Mouse (Mus musculus) embryonic facial prominence, embryonic 11.5 days (tissue): ENCODE measurements around the gene Lsamp. TPM values are rescaled to one million over a fixed set of nuclear protein-coding genes. Genes with fewer than 3 reads are reported as not detected.

Experiments used
- ATAC-seq: fragments of 200-750 bp; cut with Nextera tagmentation; replicated peaks from 2 replicates; pipeline ENCODE4 v1.8.0; 2017; ENCODE audit warnings: low read depth; ENCODE audit not compliant: insufficient number of reproducible peaks, low FRiP score, low TSS enrichment
- DNase-seq: peaks from one replicate; pipeline ENCODE4 v3.0.0-alpha.2; 2015; ENCODE audit warnings: low spot score
- H3K27ac ChIP-seq: fragments of 300-500 bp; sonication (generic); replicated peaks from 2 replicates; pipeline ENCODE4 v1.5.1; 2014; ENCODE audit warnings: mild to moderate bottlenecking, low read depth, low read length, control low read depth
- H3K27me3 ChIP-seq: fragments of 300-500 bp; sonication (generic); 2 replicates; pipeline ENCODE4 v1.6.1; 2014; ENCODE audit warnings: mild to moderate bottlenecking, low read length, moderate library complexity, mixed read lengths; ENCODE audit not compliant: control insufficient read depth, insufficient read depth
- H3K36me3 ChIP-seq: fragments of 300-500 bp; sonication (generic); replicated peaks from 2 replicates; pipeline ENCODE4 v1.6.1; 2014; ENCODE audit warnings: low read depth, mild to moderate bottlenecking, low read length, moderate library complexity, mixed read lengths; ENCODE audit not compliant: control insufficient read depth, insufficient read depth
- H3K4me1 ChIP-seq: fragments of 300-500 bp; sonication (generic); 2 replicates; pipeline ENCODE4 v1.6.1; 2014; ENCODE audit warnings: low read length, mixed read lengths; ENCODE audit not compliant: control insufficient read depth, insufficient read depth
- H3K4me2 ChIP-seq: fragments of 300-500 bp; sonication (generic); 2 replicates; pipeline ENCODE4 v1.6.1; 2014; ENCODE audit warnings: low read depth, mild to moderate bottlenecking, control low read depth, low read length, moderate library complexity
- H3K4me3 ChIP-seq: fragments of 300-500 bp; sonication (generic); 2 replicates; pipeline ENCODE4 v1.5.1; 2014; ENCODE audit warnings: low read depth, low read length, control low read depth
- H3K9ac ChIP-seq: fragments of 300-500 bp; sonication (generic); replicated peaks from 2 replicates; pipeline ENCODE4 v1.6.1; 2014; ENCODE audit warnings: mild to moderate bottlenecking, control low read depth, low read length
- H3K9me3 ChIP-seq: fragments of 300-500 bp; sonication (generic); replicated peaks from 2 replicates; pipeline ENCODE4 v1.6.1; 2016; ENCODE audit warnings: mild to moderate bottlenecking, low read length, inconsistent platforms, mixed read lengths; ENCODE audit not compliant: control insufficient read depth
- WGBS: fragments of 180-500 bp; shearing (Covaris S2); extraction: QIAGEN DNeasy Blood & Tissue Kit; methylation state at CpG from one replicate; pipeline ENCODE4 v1.1.7; 2014; 5-methylcytosine and 5-hydroxymethylcytosine counted together
- polyA plus RNA-seq: library from polyadenylated mRNA; unstranded; fragments of >200 nt; fragmentation: Nextera tagmentation; extraction: Ambion mirVana; gene quantifications from 2 replicates; pipeline ENCODE4 v1.2.1, GENCODE M21; 2014

Lsamp gene
- polyA plus RNA-seq, 1 experiment from 2014 or later: 5.7 TPM

GRCm38 (mm10) chr16:40022611-40023010, 38.5 kb downstream of the Lsamp start:
- ATAC-seq (no peak), DNase-seq (no peak)
- Histone ChIP-seq H3K9ac (no peak overlapping the region), H3K27ac (no peak overlapping the region), H3K4me3 (no peak overlapping the region), H3K27me3 (no peaks in the 10 kb centered on the region), H3K4me1 (no peaks in the 10 kb centered on the region), H3K9me3 (no peaks in the 10 kb centered on the region), H3K4me2 (no peak overlapping the region), H3K36me3 (no peaks in the 10 kb centered on the region)
- WGBS: 89% methylated on average over 3 of the region's 3 CpGs

GRCm38 (mm10) chr16:40036719-40037118, 52.6 kb downstream of the Lsamp start:
- no peak for ATAC-seq
- H3K9me3 ChIP-seq: no peaks in the 10 kb centered on the region
- WGBS: 89% methylated on average over 1 of the region's 1 CpGs
- no peak overlapping the region for H3K27ac ChIP-seq
- no peaks in the 10 kb centered on the region for H3K27me3 ChIP-seq
- H3K36me3 ChIP-seq: no peaks in the 10 kb centered on the region
- no peak overlapping the region for H3K4me3 ChIP-seq
- DNase-seq: no peak
- H3K9ac ChIP-seq: no peak overlapping the region
- no peaks in the 10 kb centered on the region for H3K4me1 ChIP-seq
- H3K4me2 ChIP-seq: no peak overlapping the region

DNA sequence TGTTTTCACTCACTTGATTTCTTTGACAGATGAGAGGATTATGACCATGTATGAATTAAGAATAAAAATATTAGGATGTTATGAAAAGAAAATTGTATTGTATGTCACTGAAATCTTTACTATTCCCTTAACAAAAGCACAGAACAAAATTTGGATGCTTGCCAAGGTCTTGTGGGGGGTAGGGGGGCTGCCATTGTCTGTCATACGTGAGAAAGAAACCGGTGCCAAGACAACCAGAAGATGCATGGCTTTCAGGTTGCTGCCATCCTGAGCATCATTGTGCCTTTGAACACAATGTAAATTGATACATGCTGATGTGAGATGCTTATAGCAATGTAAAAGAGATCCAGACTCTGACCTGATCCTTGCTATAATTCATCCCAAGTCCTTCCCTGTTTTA, 75.4 kb downstream of the Lsamp start:
- no peak overlapping the region for H3K27ac ChIP-seq
- no peak overlapping the region for H3K4me3 ChIP-seq
- H3K9ac ChIP-seq: no peak overlapping the region
- no peaks in the 10 kb centered on the region for H3K9me3 ChIP-seq
- no peaks in the 10 kb centered on the region for H3K27me3 ChIP-seq
- no peak for ATAC-seq
- H3K36me3 ChIP-seq: no peaks in the 10 kb centered on the region
- DNase-seq: no peak
- WGBS: 87% methylated on average over 2 of the region's 2 CpGs
- no peak overlapping the region for H3K4me2 ChIP-seq
- no peaks in the 10 kb centered on the region for H3K4me1 ChIP-seq

DNA sequence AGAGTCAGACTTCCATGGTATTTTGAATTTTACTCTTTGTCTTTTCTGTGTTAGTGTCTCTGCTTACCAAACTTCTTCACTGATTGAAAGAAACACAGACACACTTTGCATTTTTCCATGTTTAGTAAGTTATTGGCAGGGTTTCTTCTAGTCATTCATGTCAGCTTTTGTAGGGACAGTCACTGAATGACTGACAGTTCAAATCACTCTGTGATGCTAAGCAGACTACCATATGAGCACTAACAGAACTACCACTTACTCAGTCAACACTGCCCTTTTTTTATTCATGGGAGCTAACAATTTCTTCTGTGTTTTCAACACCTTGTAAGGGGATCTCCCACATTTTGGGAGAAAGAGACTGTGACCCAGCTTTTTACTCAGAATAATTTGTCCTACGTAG, 75.8 kb downstream of the Lsamp start:
- H3K4me2 ChIP-seq: no peak overlapping the region
- DNase-seq (no peak), ATAC-seq (no peak)
- H3K27me3 ChIP-seq: no peaks in the 10 kb centered on the region
- H3K27ac ChIP-seq: no peak overlapping the region
- H3K4me1 ChIP-seq: no peaks in the 10 kb centered on the region
- 76% methylated on average over 1 of the region's 1 CpGs for WGBS
- H3K9ac ChIP-seq: no peak overlapping the region
- no peaks in the 10 kb centered on the region for H3K36me3 ChIP-seq
- H3K4me3 ChIP-seq: no peak overlapping the region
- H3K9me3 ChIP-seq: no peaks in the 10 kb centered on the region

- ATAC-seq (no peak), DNase-seq (no peak)
- Histone ChIP-seq H3K4me3 (no peak overlapping the region), H3K4me1 (no peaks in the 10 kb centered on the region), H3K9ac (no peak overlapping the region), H3K9me3 (no peaks in the 10 kb centered on the region), H3K36me3 (no peaks in the 10 kb centered on the region), H3K27me3 (no peaks in the 10 kb centered on the region), H3K27ac (no peak overlapping the region), H3K4me2 (no peak overlapping the region)
- WGBS: 58% methylated on average over 2 of the region's 2 CpGs
Measured at GRCm38 (mm10) chr16:40060491-40060890, 76.3 kb downstream of the Lsamp start.

GRCm38 (mm10) chr16:40075556-40075955, 91.4 kb downstream of the Lsamp start:
- DNase-seq: no peak
- H3K27ac ChIP-seq: no peak overlapping the region
- H3K27me3 ChIP-seq: no peaks in the 10 kb centered on the region
- no peak for ATAC-seq
- no peak overlapping the region for H3K4me3 ChIP-seq
- no peak overlapping the region for H3K4me2 ChIP-seq
- WGBS: 64% methylated on average over 2 of the region's 2 CpGs
- H3K9me3 ChIP-seq: no peaks in the 10 kb centered on the region
- no peaks in the 10 kb centered on the region for H3K36me3 ChIP-seq
- H3K4me1 ChIP-seq: no peaks in the 10 kb centered on the region
- H3K9ac ChIP-seq: no peak overlapping the region

DNA sequence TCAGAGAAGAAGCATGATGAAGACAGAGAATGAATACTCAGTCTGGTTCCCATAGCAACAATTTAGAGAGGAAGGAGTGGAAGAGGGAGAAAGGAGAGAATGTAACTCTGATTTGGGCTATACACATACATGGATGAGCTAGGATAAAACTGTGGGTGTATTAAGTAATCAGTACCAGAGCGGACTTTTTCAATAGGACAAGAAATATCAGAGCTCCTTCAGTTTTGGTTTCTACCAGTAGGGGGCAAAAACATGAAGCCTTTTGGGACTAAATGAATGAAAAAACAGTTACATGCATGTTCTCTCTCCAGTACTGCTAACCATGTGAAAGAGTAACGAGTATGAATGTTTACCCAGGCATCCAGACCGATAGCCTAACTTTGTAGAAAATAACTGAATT, 96.1 kb downstream of the Lsamp start:
- WGBS: 74% methylated on average over 3 of the region's 3 CpGs
- H3K4me2 ChIP-seq: no peak overlapping the region
- 0 out of 2 replicates have a peak, but pooled peaks have one; percentile 6 for ATAC-seq

DNA sequence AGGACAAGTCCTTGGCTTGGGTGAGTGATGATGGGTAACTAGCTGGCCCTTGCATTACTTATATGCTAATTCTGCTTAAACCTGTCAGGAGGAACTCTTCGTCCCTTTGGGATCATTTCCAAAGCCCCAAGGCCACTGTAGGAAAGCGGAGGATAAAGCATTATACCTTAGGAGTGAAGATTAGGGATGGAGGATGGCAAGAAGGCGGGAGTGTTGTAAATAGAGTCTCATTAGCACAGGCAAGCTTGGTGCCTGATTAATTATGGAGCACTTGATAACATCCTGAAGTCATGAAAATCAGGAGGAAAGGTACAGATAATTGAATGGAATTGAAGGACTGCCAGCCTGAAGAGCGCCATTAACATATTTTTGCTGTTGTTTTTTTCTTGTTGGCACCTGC, 120.2 kb downstream of the Lsamp start:
- ATAC-seq (no peak), DNase-seq (no peak)
- no peaks in the 10 kb centered on the region for H3K27me3 ChIP-seq
- H3K27ac ChIP-seq: no peak overlapping the region
- H3K36me3 ChIP-seq: no peaks in the 10 kb centered on the region
- H3K4me3 ChIP-seq: no peak overlapping the region
- WGBS: 62% methylated on average over 4 of the region's 4 CpGs
- no peak overlapping the region for H3K4me2 ChIP-seq
- no peaks in the 10 kb centered on the region for H3K9me3 ChIP-seq
- no peak overlapping the region for H3K9ac ChIP-seq
- no peaks in the 10 kb centered on the region for H3K4me1 ChIP-seq

More for the DNA sequence above, 96.1 kb downstream of the Lsamp start:
- H3K27me3 ChIP-seq: no peaks in the 10 kb centered on the region
- no peaks in the 10 kb centered on the region for H3K4me1 ChIP-seq
- no peak overlapping the region for H3K4me3 ChIP-seq
- no peak overlapping the region for H3K27ac ChIP-seq
- H3K36me3 ChIP-seq: no peaks in the 10 kb centered on the region
- peak; percentile 55 for DNase-seq
- H3K9ac ChIP-seq: no peak overlapping the region
- H3K9me3 ChIP-seq: no peaks in the 10 kb centered on the region
